Mouse (Mus musculus) ovary, postnatal 14 days (tissue): ENCODE measurements at regions not wholly inside any gene's neighbourhood (a gene's known extent, or its start where the extent isn't known, plus 50 kb on each side); places are given as distances from the start of the nearest gene placed in this dataset.

Experiments used
- DNase-seq: peaks from one replicate; pipeline ENCODE4 v3.0.0; 2022; ENCODE audit warnings: low spot score

- no peak for DNase-seq
These were observed 147.3 kb upstream of the Usp24 start for GRCm38 (mm10) chr4:106168741-106169140.

- DNase-seq: no peak
These were observed 146.5 kb upstream of the Usp24 start for GRCm38 (mm10) chr4:106169466-106169865.

GRCm38 (mm10) chr4:106170731-106171130 lies 145.3 kb upstream of the Usp24 start:
- no peak for DNase-seq

GRCm38 (mm10) chr4:106175352-106175751 lies 140.7 kb upstream of the Usp24 start:
- no peak for DNase-seq

- DNase-seq: no peak
These were observed 130.1 kb upstream of the Usp24 start for GRCm38 (mm10) chr4:106185745-106186501.

- DNase-seq: no peak
These were observed 129.3 kb upstream of the Usp24 start for GRCm38 (mm10) chr4:106186684-106187083.

- no peak for DNase-seq
These were observed 125.8 kb upstream of the Usp24 start for GRCm38 (mm10) chr4:106190248-106190647.

GRCm38 (mm10) chr4:106191331-106191730 lies 124.7 kb upstream of the Usp24 start:
- DNase-seq: no peak

GRCm38 (mm10) chr4:106191843-106192242 lies 124.2 kb upstream of the Usp24 start:
- no peak for DNase-seq

GRCm38 (mm10) chr4:106193204-106193945 lies 122.6 kb upstream of the Usp24 start:
- DNase-seq: no peak

- DNase-seq: no peak
These were observed 120.4 kb upstream of the Usp24 start for GRCm38 (mm10) chr4:106195497-106196166.

GRCm38 (mm10) chr4:106199833-106200232 lies 116.2 kb upstream of the Usp24 start:
- DNase-seq: peak; percentile 31

GRCm38 (mm10) chr4:106200241-106200640 lies 115.8 kb upstream of the Usp24 start:
- no peak for DNase-seq

- no peak for DNase-seq
These were observed 113.5 kb upstream of the Usp24 start for GRCm38 (mm10) chr4:106202554-106202953.

- DNase-seq: no peak
These were observed 110.8 kb upstream of the Usp24 start for GRCm38 (mm10) chr4:106205200-106205599.

GRCm38 (mm10) chr4:106206023-106206422 lies 110.0 kb upstream of the Usp24 start:
- no peak for DNase-seq

- DNase-seq: no peak
These were observed 106.5 kb upstream of the Usp24 start for GRCm38 (mm10) chr4:106209465-106209864.

- no peak for DNase-seq
These were observed 106.0 kb upstream of the Usp24 start for GRCm38 (mm10) chr4:106209975-106210374.

GRCm38 (mm10) chr4:106214170-106214569 lies 101.8 kb upstream of the Usp24 start:
- DNase-seq: no peak

- DNase-seq: no peak
These were observed 95.4 kb upstream of the Usp24 start for GRCm38 (mm10) chr4:106220621-106221020.

GRCm38 (mm10) chr4:106225184-106225862 lies 90.7 kb upstream of the Usp24 start:
- DNase-seq: peak; percentile 60

GRCm38 (mm10) chr4:106227428-106227827 lies 88.6 kb upstream of the Usp24 start:
- DNase-seq: no peak
